Mouse (Mus musculus) testis, adult 2 months (tissue): ENCODE data around the gene Lmo1.

ENCODE experiments used
- CTCF ChIP-seq: fragments of 200-500 bp; IDR thresholded peaks from 2 replicates; pipeline ENCODE4 v1.5.1; 2012; ENCODE audit warnings: low read depth, mild to moderate bottlenecking, inconsistent platforms, low read length, moderate library complexity; ENCODE audit not compliant: control insufficient read depth, insufficient read depth, insufficient replicate concordance
- POLR2A ChIP-seq: fragments of 200-500 bp; IDR thresholded peaks from 2 replicates; pipeline ENCODE4 v1.6.1; 2012; ENCODE audit warnings: low read depth, mild to moderate bottlenecking, inconsistent platforms, low read length, moderate library complexity; ENCODE audit not compliant: control insufficient read depth

GRCm38 (mm10) chr7:109197161-109197650, 22.2 kb upstream of the Lmo1 start:
- TF ChIP-seq CTCF (no peak), POLR2A (no peak)
